Comparison of ENCODE assay signal across 28 mouse cellular contexts in genomic region chr13:116688714-116689113, GRCm38 (mm10).
"Had no signal": no experiment of that assay in that cellular context is flagged by ENCODE, and none has a peak within 500 bp of the region (broad histone marks: within the 10 kb centered on the region; RNA-seq: fewer than 3 reads in every experiment).

No protein-coding gene starts in this region.

- ATAC-seq: forebrain, embryonic 13.5 days; forebrain, embryonic 14.5 days; forebrain, embryonic 15.5 days; forebrain, embryonic 16.5 days; forebrain, postnatal 0 days had no signal

- H3K4me3 ChIP-seq: embryonic facial prominence, embryonic 10.5 days; embryonic facial prominence, embryonic 12.5 days; embryonic facial prominence, embryonic 13.5 days; embryonic facial prominence, embryonic 15.5 days; erythroblast, embryonic 14.5 days; forebrain, embryonic 10.5 days; forebrain, embryonic 12.5 days; forebrain, embryonic 13.5 days; forebrain, embryonic 15.5 days; gastrocnemius, adult 2 months had no signal

- H3K4me1 ChIP-seq: embryonic facial prominence, embryonic 10.5 days; embryonic facial prominence, embryonic 12.5 days; embryonic facial prominence, embryonic 13.5 days; embryonic facial prominence, embryonic 15.5 days; forebrain, embryonic 10.5 days; forebrain, embryonic 12.5 days; forebrain, embryonic 13.5 days; forebrain, embryonic 15.5 days had no signal

- H3K27ac ChIP-seq: embryonic facial prominence, embryonic 10.5 days; embryonic facial prominence, embryonic 12.5 days; embryonic facial prominence, embryonic 13.5 days; embryonic facial prominence, embryonic 15.5 days; forebrain, embryonic 10.5 days; forebrain, embryonic 12.5 days; forebrain, embryonic 13.5 days; forebrain, embryonic 15.5 days; gastrocnemius, adult 2 months had no signal

- H3K27me3 ChIP-seq: embryonic facial prominence, embryonic 12.5 days; embryonic facial prominence, embryonic 13.5 days; embryonic facial prominence, embryonic 15.5 days; forebrain, embryonic 12.5 days; forebrain, embryonic 13.5 days; forebrain, embryonic 15.5 days had no signal

- H3K36me3 ChIP-seq: embryonic facial prominence, embryonic 10.5 days; embryonic facial prominence, embryonic 12.5 days; embryonic facial prominence, embryonic 13.5 days; embryonic facial prominence, embryonic 15.5 days; forebrain, embryonic 10.5 days; forebrain, embryonic 12.5 days; forebrain, embryonic 15.5 days had no signal

- H3K9ac ChIP-seq: embryonic facial prominence, embryonic 12.5 days; embryonic facial prominence, embryonic 13.5 days; embryonic facial prominence, embryonic 15.5 days; forebrain, embryonic 12.5 days; forebrain, embryonic 13.5 days; forebrain, embryonic 15.5 days; forebrain, postnatal 0 days had no signal

- H3K4me2 ChIP-seq: embryonic facial prominence, embryonic 12.5 days; embryonic facial prominence, embryonic 13.5 days; embryonic facial prominence, embryonic 15.5 days; forebrain, embryonic 12.5 days; forebrain, embryonic 13.5 days; forebrain, embryonic 15.5 days had no signal

- H3K9me3 ChIP-seq: embryonic facial prominence, embryonic 10.5 days; embryonic facial prominence, embryonic 12.5 days; embryonic facial prominence, embryonic 13.5 days; embryonic facial prominence, embryonic 15.5 days; forebrain, embryonic 12.5 days; forebrain, embryonic 13.5 days had no signal

- DNase-seq: cerebellum, adult 2 months; cerebellum, adult 8-10 months; cerebellum, adult 9-10 months; cerebellum, adult 9-11 months; cerebellum, postnatal 10 days; cerebellum, postnatal 14 days; cerebellum, postnatal 25 days; cerebellum, postnatal 36 days; embryo, embryonic 11 days; forebrain, postnatal 0 days; gastrocnemius, adult 2 months; gastrocnemius, postnatal 10 days; gastrocnemius, postnatal 14 days; gastrocnemius, postnatal 25 days; gastrocnemius, postnatal 36 days; heart, adult 11 months; heart, adult 18-20 months had no signal
